Mouse (Mus musculus) neural tube, embryonic 14.5 days (tissue): ENCODE measurements around the gene Iqca. TPM values are rescaled to one million over a fixed set of nuclear protein-coding genes. Genes with fewer than 3 reads are reported as not detected.

Source experiments
- ATAC-seq: fragments of 200-750 bp; cut with Nextera tagmentation; 2 replicates; pipeline ENCODE4 v1.8.0; 2017; ENCODE audit warnings: low read depth, mild to moderate bottlenecking, moderate TSS enrichment, moderate library complexity
- H3K27ac ChIP-seq: fragments of 300-500 bp; sonication (generic); 2 replicates; pipeline ENCODE4 v1.5.1; 2014; ENCODE audit warnings: low read depth, mild to moderate bottlenecking, control low read depth, low read length, moderate library complexity, mixed read lengths
- H3K27me3 ChIP-seq: fragments of 300-500 bp; sonication (generic); 2 replicates; pipeline ENCODE4 v1.6.1; 2014; ENCODE audit warnings: low read length; ENCODE audit not compliant: control insufficient read depth, insufficient read depth
- H3K36me3 ChIP-seq: fragments of 300-500 bp; sonication (generic); 2 replicates; pipeline ENCODE4 v1.6.1; 2014; ENCODE audit warnings: low read length, mixed read lengths; ENCODE audit not compliant: control insufficient read depth, insufficient read depth
- H3K4me1 ChIP-seq: fragments of 300-500 bp; sonication (generic); 2 replicates; pipeline ENCODE4 v1.6.1; 2014; ENCODE audit warnings: low read length; ENCODE audit not compliant: control insufficient read depth, insufficient read depth
- H3K4me2 ChIP-seq: fragments of 300-500 bp; sonication (generic); 2 replicates; pipeline ENCODE4 v1.6.1; 2014; ENCODE audit warnings: mild to moderate bottlenecking, low read depth, low read length, control low read depth
- H3K4me3 ChIP-seq: fragments of 300-500 bp; sonication (generic); 2 replicates; pipeline ENCODE4 v1.5.1; 2014; ENCODE audit warnings: low read depth, low read length, control low read depth, mixed read lengths
- H3K9ac ChIP-seq: fragments of 300-500 bp; sonication (generic); replicated peaks from 2 replicates; pipeline ENCODE4 v1.6.1; 2014; ENCODE audit warnings: low read depth, mild to moderate bottlenecking, control low read depth, low read length, mixed read lengths
- H3K9me3 ChIP-seq: fragments of 300-500 bp; sonication (generic); 2 replicates; pipeline ENCODE4 v1.6.1; 2016; ENCODE audit warnings: low read length; ENCODE audit not compliant: control insufficient read depth
- WGBS: fragments of 180-500 bp; shearing (Covaris S2); extraction: QIAGEN DNeasy Blood & Tissue Kit; methylation state at CpG from one replicate; pipeline ENCODE4 v1.1.7; 2014; 5-methylcytosine and 5-hydroxymethylcytosine counted together
- polyA plus RNA-seq: library from polyadenylated mRNA; unstranded; fragments of >200 nt; fragmentation: Nextera tagmentation; extraction: Ambion mirVana; gene quantifications from 2 replicates; pipeline ENCODE4 v1.2.1, GENCODE M21; 2014

The Iqca gene
- polyA plus RNA-seq, 1 experiment from 2014 or later = 0.70 TPM

DNA sequence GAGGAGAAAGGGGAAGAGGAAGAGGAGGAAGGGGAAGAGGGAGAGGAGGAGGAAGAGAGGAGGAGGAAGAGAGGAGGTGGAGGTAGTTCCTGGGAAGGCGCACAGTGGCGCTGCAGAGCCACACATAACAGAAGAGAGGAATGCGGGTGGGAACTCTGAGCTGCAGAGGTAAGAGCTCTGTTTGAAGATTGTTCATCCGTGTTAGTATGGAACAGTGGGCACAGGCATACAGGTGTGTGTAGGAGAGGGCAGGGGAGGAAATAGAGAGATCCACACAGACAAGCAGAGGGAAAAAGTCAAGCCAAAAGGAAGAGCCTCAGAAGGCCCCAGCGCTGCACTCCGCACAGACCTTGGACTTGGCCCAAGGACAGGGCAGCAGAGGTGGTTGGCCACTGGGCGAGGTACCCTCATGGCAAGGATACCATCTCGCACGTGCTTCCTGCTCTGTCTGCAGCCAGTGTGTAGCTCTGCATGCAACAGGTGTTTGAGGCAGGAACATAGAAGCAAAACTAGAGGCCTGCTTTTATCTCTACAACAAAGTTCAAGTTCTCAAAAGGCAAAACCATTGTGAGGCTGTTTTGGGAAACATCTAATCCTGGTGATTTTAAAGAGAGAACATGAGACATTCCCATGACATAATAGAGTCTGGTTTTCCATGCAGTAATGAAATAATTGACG, 60.2 kb downstream of the Iqca start:
- H3K4me2 ChIP-seq = no peak overlapping the region
- 88% methylated on average over 10 of the region's 10 CpGs for WGBS
- no peak overlapping the region for H3K27ac ChIP-seq
- H3K4me1 ChIP-seq = no peaks in the 10 kb centered on the region
- H3K27me3 ChIP-seq = no peaks in the 10 kb centered on the region
- H3K4me3 ChIP-seq = no peak overlapping the region
- ATAC-seq = no peak
- H3K36me3 ChIP-seq = no peaks in the 10 kb centered on the region
- no peaks in the 10 kb centered on the region for H3K9me3 ChIP-seq
- H3K9ac ChIP-seq = no peak overlapping the region

DNA sequence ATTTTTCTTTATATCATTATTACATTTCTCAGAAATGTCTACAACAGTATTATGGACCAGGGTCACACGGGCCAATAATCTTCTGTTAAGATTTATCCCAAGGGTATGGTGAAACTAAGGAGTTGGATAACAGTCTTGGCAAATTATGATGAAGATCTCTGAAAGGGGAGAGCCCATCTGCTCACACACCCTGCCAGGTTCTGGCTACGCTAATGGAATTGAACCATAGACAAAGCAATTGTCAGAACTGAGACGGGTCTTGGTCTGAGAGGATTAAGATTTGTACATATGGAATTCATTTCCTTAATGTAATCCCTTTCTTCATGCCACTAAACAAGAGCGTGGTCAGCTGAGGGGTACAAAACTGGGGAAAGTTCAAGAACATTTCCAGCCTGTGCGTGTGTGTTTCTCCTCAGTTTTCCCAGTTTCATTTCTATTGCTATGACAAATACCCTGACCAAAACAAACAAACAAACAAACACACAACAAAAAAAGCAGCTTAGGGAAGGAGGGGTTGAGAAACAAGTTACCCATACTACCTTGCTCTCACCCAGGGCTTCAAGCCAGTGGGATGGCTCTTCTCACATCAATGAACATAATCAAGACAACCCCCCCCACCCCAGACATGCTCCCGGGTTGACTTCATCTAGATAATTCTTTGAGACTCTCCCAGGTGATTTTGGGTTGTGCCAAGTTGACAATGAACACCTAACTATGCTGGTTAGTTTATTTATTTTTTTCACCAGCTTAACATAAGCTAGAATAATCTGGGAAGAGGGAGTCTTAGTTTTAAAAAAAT, 64.8 kb downstream of the Iqca start:
- no peak overlapping the region for H3K4me3 ChIP-seq
- no peaks in the 10 kb centered on the region for H3K4me1 ChIP-seq
- H3K36me3 ChIP-seq = no peaks in the 10 kb centered on the region
- H3K9ac ChIP-seq = no peak overlapping the region
- ATAC-seq = no peak
- no peaks in the 10 kb centered on the region for H3K27me3 ChIP-seq
- H3K4me2 ChIP-seq = no peak overlapping the region
- H3K27ac ChIP-seq = no peak overlapping the region
- H3K9me3 ChIP-seq = no peaks in the 10 kb centered on the region
- WGBS = 86% methylated on average over 6 of the region's 6 CpGs

DNA sequence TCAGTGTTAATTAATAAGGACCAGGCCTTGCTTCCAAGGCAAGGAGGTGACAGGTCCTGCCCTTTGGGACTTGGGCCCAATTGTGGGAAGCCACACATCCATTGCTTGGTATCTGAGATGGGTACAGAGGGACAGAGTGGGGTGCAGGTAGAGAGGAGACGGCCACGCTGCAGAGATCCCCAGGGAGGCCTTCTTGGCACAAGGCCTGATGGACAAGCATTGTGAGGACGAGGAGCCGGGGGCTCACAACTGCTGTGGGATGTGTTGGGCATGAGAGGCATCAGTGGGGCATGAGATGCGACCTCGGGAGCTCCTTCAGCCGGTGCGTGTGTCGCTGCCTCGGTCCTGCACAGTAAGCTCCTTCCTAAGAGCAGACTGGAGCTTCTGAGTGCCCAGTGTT, 66.7 kb downstream of the Iqca start:
- Histone ChIP-seq H3K27me3 (no peaks in the 10 kb centered on the region), H3K4me3 (no peak overlapping the region), H3K4me1 (no peaks in the 10 kb centered on the region), H3K27ac (no peak overlapping the region), H3K4me2 (no peak overlapping the region), H3K9ac (no peak overlapping the region), H3K36me3 (no peaks in the 10 kb centered on the region), H3K9me3 (no peaks in the 10 kb centered on the region)
- ATAC-seq = no peak
- WGBS = 66% methylated on average over 10 of the region's 10 CpGs

DNA sequence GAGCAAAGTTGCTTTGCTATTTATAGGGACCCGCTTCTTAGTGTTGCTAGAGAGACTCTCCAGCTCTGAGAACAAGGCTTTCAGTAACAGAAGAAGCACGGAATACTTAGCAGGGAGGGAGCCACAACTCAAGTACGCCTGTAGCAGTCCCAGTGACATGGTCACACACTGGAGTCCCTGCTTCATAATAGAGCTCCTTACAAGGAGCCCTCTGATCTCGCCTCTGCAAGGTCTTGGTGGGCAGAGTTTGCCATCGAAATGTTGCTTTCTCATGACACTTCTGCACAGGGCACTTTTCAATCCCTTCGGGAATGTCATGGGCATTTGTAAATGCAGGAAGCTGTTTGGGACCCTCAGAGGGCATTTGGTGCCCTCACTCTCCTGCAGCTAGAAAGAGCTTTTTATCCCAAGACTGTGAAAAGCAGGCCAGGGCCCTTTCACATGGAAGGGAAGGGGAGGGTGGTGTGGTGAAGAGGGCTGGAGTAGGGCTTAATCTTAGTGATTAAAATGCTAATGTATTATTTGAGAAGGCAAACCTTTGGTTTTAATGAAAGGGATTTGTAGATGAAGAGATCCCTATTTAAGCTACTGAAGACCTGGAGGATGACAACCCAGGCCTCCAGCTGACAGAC, 67.6 kb downstream of the Iqca start:
- no peak overlapping the region for H3K9ac ChIP-seq
- ATAC-seq = no peak

DNA sequence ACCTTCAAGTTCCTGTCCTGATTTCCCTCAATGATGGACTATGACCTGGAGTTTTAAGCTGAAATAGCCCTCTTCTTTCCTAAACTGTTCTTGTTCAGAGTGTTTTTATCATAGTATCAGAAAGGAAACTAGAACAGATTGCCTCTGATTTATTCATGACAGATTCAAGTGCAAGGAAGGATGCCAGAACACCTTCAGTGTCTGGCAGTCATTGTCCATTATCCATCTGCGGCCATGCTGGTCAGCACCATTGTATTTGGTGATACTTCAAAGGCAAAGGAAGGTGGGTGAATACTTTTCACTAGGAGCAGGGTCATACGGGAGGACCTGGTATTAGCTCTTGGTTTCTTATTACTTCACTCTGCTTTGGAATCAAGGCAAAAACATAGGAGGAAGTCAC, 76.9 kb downstream of the Iqca start:
- Histone ChIP-seq H3K4me1 (0 out of 2 replicates have a peak, but pooled peaks cover 4% of the 10 kb centered on the region), H3K4me2 (no peak overlapping the region), H3K4me3 (no peak overlapping the region), H3K9ac (no peak overlapping the region), H3K9me3 (no peaks in the 10 kb centered on the region), H3K27ac (no peak overlapping the region), H3K27me3 (no peaks in the 10 kb centered on the region), H3K36me3 (no peaks in the 10 kb centered on the region)
- WGBS = 87% methylated on average over 2 of the region's 2 CpGs
- ATAC-seq = no peak

More for the DNA sequence above, 67.6 kb downstream of the Iqca start:
- Histone ChIP-seq H3K27me3 (no peaks in the 10 kb centered on the region), H3K36me3 (no peaks in the 10 kb centered on the region), H3K27ac (no peak overlapping the region), H3K9me3 (no peaks in the 10 kb centered on the region), H3K4me2 (no peak overlapping the region), H3K4me3 (no peak overlapping the region), H3K4me1 (no peaks in the 10 kb centered on the region)
- 55% methylated on average over 6 of the region's 6 CpGs for WGBS

DNA sequence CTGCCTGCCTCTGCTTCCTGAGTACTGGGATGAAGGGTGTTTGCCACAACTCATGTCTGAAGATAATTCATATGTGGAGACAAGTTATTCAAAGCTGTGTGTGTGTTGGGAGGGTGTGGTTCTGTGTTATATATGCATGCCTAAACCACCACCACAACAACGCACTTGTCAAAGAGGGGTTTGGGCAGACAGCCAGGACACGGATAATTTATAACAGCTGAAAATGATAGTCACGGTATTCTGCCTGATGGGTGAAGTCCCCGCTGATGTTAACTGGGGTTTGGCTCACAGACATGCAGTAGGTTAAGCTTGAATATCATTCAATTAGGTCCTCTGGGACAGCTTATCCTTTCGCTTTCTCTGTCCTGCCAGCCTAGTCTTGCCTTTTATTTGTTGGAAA, 78.4 kb downstream of the Iqca start:
- 0 out of 2 replicates have a peak, but pooled peaks cover 4% of the 10 kb centered on the region for H3K4me1 ChIP-seq
- no peak overlapping the region for H3K4me3 ChIP-seq

DNA sequence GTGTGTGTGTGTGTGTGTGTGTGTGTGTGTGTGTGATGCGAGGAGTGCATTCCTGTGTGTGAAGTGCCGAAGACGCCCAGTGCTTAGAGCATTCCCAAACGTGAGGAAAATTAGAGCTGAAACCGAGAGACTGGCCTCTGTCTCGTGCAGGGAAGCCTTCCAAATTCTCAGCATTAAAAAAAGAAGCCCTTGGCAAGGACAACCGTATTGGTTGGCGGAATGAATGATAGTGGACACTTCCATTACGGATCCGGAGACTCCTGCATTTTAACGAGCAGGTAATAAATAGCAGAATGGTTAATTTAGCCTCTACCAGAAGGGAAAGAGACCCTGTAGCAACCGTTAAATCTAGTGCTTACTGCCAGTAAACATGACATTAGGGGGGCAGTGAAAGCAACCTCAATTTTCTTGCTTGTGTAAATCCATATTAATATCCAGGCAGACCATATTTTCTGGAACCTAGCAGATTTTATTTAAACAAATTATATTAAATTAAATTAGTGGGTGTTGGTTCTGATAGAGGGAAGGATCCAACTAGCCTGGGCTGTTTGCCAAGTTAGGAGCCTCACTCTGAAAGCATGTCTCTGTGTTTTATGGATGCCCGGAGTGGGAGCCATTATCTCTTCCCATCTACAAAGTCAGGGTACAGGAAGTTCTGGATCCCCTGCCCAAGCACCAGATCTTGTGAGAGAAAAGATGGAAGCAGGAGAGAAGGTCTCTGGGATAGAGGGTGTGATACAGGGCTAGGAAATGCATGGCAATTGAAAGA, 81.2 kb downstream of the Iqca start:
- peak; percentile 64 for ATAC-seq

More for the DNA sequence above, 78.4 kb downstream of the Iqca start:
- H3K9me3 ChIP-seq = no peaks in the 10 kb centered on the region
- H3K27ac ChIP-seq = no peak overlapping the region
- H3K4me2 ChIP-seq = no peak overlapping the region
- no peak overlapping the region for H3K9ac ChIP-seq
- no peak for ATAC-seq
- WGBS = 39% methylated on average over 5 of the region's 5 CpGs
- no peaks in the 10 kb centered on the region for H3K36me3 ChIP-seq
- no peaks in the 10 kb centered on the region for H3K27me3 ChIP-seq

DNA sequence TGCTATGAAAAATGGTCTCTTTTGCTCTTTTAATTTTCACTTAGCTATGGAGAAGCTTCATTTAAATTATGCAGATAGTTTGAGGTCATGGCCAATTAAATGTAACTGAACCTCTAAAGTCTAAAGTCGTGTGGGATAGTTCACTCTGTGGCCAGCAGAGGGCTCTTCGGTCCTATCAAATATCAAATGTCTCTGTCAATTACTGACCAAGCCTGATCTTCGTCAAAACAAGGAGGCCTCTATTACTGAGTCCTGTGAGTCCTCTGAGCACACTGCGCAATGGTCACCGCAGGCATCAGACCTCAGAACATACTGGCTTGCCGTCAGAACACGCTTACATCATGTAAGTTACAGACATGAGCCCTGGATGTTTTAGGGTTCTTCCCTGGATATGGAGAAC, 92.6 kb downstream of the Iqca start:
- Histone ChIP-seq H3K9ac (no peak overlapping the region), H3K4me1 (no peaks in the 10 kb centered on the region), H3K27me3 (no peaks in the 10 kb centered on the region), H3K4me3 (no peak overlapping the region), H3K36me3 (no peaks in the 10 kb centered on the region), H3K9me3 (no peaks in the 10 kb centered on the region), H3K4me2 (no peak overlapping the region), H3K27ac (no peak overlapping the region)
- 16% methylated on average over 7 of the region's 7 CpGs for WGBS
- peak; percentile 65; the same call in 1 of the 2 replicates for ATAC-seq

More for the DNA sequence above, 81.2 kb downstream of the Iqca start:
- H3K27me3 ChIP-seq = no peaks in the 10 kb centered on the region
- H3K36me3 ChIP-seq = no peaks in the 10 kb centered on the region
- WGBS = 30% methylated on average over 13 of the region's 13 CpGs
- H3K27ac ChIP-seq = peak overlapping the region; percentile 57; the same call in 1 of the 2 replicates
- H3K4me1 ChIP-seq = 0 out of 2 replicates have a peak, but pooled peaks cover 4% of the 10 kb centered on the region
- no peak overlapping the region for H3K4me3 ChIP-seq
- H3K9ac ChIP-seq = no peak overlapping the region
- no peak overlapping the region for H3K4me2 ChIP-seq
- H3K9me3 ChIP-seq = no peaks in the 10 kb centered on the region
